Mouse (Mus musculus): ENCODE data around the gene Top1.

GRCm38 (mm10) chr2:160655561-160655960 lies 9.9 kb downstream of the Top1 start:
- TF ChIP-seq MYOG (IDR thresholded peaks at IDR 0.05; ENCODE audit: control insufficient read depth, extremely low read depth, insufficient read length) (no peak), CTCF (IDR thresholded peaks at IDR 0.05; ENCODE audit: control insufficient read depth, insufficient read depth, insufficient read length) (no peak), FOSL1 (IDR thresholded peaks at IDR 0.05; ENCODE audit: insufficient read depth, low read length, poor library complexity, severe bottlenecking) (no peak)
